Mouse (Mus musculus): Measurements from ENCODE around the gene Dph5.

Dph5 gene

GRCm38 (mm10) chr3:115892341-115892740, 4.7 kb downstream of the Dph5 start:
- DNase-seq (ENCODE audit: low spot score), result no peak

DNA sequence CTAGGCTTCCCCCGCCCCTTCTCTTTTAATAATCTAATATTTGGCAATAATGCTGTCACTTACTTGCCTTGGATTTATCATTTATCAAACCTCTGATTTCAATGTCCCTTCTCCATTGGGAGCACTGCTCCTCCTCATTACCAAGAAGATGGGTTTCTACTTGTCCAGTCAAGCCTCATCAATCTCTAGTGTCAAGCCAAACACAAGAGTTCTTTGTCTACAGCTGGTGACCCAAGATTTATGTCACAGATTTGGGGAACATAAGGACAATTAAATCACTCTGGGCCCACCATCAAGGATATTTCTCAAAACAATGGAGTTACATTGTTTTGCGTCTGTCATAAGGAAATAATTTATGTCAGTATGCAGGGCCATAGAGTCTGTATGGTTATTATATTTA, 5.5 kb downstream of the Dph5 start:
- DNase-seq (ENCODE audit: low spot score), result no peak

DNA sequence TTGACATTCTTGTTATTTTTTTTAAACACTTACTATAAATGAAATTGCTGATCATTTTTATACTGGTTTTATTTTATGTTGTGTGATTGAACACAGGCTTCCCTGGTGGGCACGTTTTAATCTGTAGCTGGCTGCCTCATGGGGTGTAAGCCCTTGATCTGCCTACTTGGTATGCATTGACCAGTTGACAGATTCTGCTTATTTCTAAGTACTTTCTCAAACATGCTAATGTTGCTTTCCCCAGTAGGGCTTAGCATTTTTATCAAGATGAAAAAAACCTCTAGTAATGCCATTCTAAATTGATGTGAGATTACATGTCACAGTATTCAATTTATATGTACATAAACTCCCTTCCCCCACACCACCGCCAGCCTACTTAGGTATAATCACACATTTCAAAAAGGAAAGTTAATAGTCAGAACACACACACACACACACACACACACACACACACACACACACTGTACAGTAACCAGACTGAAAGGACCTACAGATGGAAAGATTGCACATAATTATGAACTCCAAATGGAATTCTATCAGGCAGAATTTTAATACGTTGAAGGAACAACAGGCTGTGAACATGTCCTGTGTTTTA, 10.8 kb downstream of the Dph5 start:
- no peak for DNase-seq (ENCODE audit: low spot score)

DNA sequence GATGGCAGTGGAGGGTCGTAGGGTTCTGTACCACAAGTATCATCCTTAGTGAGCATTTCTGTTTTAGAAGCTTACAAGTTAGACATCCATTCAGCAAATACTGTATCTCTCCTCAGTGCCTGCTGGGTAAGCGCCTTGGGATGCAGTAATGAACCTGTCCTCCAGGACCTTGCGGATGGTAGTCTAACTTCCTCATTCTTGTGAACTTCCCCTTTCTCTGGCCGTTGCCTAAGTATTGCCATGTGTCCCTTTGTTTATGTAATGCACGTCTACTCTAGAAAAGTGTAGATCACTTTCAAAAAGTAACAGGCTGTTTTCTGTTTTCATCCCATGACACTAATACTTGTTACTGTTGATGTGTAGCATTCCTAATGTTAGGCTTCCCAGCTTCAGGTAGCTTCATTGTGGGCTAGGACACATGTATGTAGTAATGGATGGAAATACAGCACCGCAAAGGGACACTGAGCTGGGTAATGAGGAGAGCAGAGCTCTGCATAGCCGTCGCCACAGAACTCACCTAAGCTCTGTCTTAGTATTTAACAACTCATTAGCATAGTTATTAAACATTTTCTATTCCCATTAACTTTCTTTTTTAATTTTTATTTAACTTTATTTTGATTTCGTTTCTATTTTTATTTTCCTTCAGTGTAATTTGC, 14.8 kb downstream of the Dph5 start:
- no peak for DNase-seq (ENCODE audit: low spot score)

- no peak for DNase-seq (ENCODE audit: low spot score)
Observed at GRCm38 (mm10) chr3:115905067-115905466, 17.4 kb downstream of the Dph5 start.

DNA sequence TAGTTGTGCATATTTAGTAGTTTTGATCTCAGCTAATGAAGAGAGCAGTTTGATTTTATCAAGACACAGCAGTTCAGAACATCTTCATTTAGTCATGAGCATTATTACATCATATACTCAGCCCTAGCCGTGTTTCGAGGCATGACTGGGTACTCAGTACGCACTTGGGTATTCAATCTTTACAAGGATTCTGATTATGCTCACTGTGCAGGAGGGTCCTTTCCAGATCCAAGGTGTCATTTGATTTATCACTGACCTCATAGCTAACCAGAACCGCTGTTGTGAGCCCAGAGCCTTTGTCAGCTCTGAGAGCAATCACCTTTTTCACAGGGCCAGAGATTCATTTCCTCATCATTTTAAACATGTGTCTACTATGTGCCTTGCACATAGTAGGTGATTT, 17.9 kb downstream of the Dph5 start:
- no peak for DNase-seq (ENCODE audit: low spot score)

GRCm38 (mm10) chr3:115907406-115907805, 19.8 kb downstream of the Dph5 start:
- peak; percentile 74 for DNase-seq (ENCODE audit: low spot score)

- no peak for DNase-seq (ENCODE audit: low spot score)
Observed at GRCm38 (mm10) chr3:115924401-115925190, 37.0 kb downstream of the Dph5 start.

DNA sequence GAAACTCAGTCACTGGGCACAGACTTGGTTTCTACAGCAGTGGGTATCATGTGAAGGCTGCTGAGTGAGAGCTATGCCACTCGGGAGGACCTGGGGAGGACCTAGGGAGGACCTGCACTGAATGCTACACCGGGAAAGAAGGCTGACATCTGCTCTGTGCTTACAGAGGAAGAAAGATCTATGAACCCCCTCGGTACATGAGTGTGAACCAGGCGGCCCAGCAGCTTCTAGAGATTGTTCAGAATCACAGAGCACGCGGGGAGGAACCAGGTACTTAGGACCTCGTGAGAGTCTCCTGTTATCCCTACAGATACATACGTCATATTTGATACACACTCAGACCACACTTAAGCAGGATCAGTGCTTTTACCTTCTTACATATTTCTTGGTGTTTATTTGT, 38.9 kb downstream of the Dph5 start:
- DNase-seq (ENCODE audit: low spot score), result no peak

DNA sequence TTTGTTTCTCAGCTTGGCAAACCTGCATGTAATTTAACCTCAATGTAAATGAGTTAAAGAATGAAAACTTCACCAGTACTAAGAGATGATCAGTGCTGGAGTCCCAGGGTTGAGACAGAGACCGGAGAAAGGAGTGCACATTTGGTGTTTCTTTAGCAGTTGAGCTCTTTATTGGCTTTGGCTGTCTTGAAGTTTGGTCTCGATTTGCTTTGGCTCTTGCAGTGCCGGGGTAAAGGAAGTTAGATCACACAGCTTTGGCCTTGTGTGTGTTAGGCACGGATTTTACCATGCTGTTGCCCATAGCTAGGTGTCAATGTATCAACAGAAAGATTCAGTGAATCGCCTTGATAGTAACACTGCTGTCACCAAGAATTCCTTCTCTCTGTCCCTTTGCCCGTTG, 44.1 kb downstream of the Dph5 start:
- DNase-seq (ENCODE audit: low spot score), result peak; percentile 25

GRCm38 (mm10) chr3:115933293-115934186, 45.9 kb downstream of the Dph5 start:
- DNase-seq (ENCODE audit: low spot score), result peak; percentile 83

GRCm38 (mm10) chr3:115936734-115937599, 49.3 kb downstream of the Dph5 start:
- peak; percentile 78 for DNase-seq (ENCODE audit: low spot score)

GRCm38 (mm10) chr3:115937807-115938206, 50.2 kb downstream of the Dph5 start:
- no peak for DNase-seq (ENCODE audit: low spot score)

DNA sequence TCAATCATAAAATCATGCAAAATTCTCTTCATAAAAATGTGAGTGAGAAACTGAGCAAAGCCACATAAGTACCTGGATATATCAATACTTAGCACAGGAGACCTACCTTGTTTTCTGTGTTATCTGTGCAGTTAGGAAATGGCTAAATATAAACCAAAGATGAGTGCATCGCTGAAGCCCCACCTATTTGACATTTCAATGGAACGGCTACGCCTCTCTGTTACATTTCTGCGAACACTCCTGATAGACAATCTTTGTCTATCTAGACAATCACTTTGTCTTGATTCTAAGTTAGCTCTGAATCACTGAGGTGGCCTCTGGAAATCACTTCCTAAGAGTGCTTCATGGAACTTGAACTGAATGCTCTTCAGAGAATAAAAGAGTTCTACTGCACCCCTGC, 52.9 kb downstream of the Dph5 start:
- no peak for DNase-seq (ENCODE audit: low spot score)

- DNase-seq (ENCODE audit: low spot score), result no peak
Observed at GRCm38 (mm10) chr3:115941464-115941863, 53.8 kb downstream of the Dph5 start.

GRCm38 (mm10) chr3:115944376-115944775, 56.7 kb downstream of the Dph5 start:
- DNase-seq (ENCODE audit: low spot score), result no peak

- no peak for DNase-seq (ENCODE audit: low spot score)
Observed at GRCm38 (mm10) chr3:115946272-115946671, 58.6 kb downstream of the Dph5 start.

- DNase-seq (ENCODE audit: low spot score), result no peak
Observed at GRCm38 (mm10) chr3:115949220-115949920, 61.7 kb downstream of the Dph5 start.

DNA sequence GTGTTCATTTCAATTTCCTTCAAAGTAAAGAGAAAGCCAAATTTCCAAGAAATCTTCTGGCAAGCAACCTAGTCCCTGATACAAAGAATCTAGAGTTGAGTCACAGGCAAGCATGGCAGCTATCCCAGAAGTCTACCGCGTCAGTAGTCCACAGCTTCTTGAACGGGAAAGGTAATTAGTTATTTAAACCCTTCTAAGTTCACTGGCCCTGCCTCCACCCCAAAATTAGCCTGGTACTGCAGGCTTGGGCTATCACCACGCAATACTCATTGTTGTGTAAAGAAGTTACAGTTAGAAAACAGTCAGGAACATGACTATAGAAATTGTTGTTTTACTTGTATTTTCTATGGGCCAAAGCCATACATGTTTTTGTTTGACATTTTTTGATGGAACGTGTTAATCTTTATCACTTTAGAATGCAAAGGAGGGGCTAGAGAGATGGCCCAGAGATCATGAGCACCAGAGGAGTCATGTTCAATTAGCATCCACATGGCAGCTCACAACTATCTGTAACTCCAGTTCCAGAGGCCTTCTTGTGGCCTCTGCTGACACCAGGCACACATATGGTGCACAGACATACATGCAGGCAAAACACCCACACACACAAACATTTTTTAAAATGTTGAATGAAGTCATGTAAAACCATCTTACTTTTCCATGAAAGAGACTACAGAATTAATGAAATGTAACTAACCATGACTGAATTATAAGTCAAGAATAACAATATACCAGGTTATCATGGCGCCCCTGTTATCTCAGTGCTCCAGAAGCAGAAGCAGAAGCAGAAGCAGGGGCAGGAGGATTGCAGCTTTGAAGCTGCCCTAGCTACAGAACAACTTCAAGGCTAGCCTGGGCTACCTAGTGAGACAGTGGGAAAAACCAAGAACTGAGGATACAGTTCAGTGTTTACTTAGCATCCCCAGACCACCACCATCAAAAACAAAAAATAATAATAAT, 62.6 kb downstream of the Dph5 start:
- DNase-seq (ENCODE audit: low spot score), result no peak

Measured in T-cell, adult 2 months (primary cell).